Mouse (Mus musculus) heart, postnatal 14 days (tissue): ENCODE measurements around the gene Sh3pxd2b. TPM values are rescaled to one million over a fixed set of nuclear protein-coding genes. Genes with fewer than 3 reads are reported as not detected.

Experiments
- DNase-seq, 2 experiments: peaks; one replicate each; pipeline ENCODE4 v3.0.0; 2021 to 2022
- intact Hi-C: fragments of 180-260 bp; cut with DNase I; formaldehyde crosslinking; loops from one replicate; pipeline ENCODE4 v1.15.1; 2025
- total RNA-seq, 2 experiments: library from RNA; stranded (reverse); gene quantifications; 2 replicates each; pipeline ENCODE4 v1.2.3; 2021

Gene Sh3pxd2b
- total RNA-seq, 2 experiments from 2014 or later: 13.3 to 17.4 TPM

DNA sequence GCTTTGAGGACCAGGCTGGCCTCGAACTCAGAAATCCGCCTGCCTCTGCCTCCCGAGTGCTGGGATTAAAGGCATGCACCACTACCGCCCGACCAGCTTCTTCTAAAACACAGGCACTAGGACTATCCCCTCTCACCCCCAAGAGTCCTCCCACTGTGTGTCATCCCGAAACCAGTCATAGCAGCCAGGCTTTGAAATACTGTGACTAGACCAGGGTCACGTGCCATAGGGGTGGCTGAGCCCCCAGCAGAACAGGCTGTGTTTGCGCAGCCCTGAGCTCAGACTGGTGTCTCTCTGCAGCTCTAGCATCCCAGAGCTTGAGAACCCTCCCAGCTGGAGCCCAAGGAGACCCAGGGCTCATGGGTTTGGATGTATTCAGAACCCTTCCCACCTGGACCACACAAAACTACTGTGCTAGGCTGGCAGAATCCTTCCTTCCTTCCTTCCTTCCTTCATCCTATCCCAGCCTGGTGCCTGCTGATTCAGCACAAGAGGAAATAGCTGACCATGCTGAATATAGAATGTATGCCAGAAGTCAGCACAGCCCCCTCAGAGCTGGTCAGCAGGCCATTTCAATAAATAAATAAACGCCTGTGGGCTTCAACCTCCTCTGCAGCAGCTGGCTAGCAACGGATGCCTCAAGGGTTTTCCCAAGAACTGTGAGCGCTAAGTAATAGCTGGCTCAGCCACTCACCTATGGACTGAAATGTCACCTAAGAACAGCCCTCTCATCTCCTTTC is 62.4 kb downstream of the Sh3pxd2b start:
- intact Hi-C loops: no loop called here
- no peak for DNase-seq

DNA sequence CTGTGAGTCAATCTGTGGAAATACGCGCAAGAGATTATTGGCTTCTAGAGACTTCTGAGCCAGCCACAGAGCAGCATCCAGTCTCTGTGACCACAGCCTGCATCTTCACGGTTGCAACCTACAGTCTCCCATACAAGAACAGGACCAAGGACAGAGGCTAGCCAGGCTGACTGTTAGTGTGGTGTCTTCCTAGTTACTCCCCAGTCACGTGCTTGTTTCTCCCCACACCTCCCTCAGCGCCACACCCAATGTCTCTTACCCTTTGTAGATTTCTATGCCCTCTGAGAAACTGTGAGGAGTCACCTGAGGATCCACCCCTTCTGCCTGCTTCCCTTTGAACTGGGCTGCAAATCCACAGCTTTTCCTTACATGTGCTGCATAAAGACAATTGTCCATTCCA is 72.4 kb downstream of the Sh3pxd2b start:
- no peak for DNase-seq
- intact Hi-C loops: no loop called here

DNA sequence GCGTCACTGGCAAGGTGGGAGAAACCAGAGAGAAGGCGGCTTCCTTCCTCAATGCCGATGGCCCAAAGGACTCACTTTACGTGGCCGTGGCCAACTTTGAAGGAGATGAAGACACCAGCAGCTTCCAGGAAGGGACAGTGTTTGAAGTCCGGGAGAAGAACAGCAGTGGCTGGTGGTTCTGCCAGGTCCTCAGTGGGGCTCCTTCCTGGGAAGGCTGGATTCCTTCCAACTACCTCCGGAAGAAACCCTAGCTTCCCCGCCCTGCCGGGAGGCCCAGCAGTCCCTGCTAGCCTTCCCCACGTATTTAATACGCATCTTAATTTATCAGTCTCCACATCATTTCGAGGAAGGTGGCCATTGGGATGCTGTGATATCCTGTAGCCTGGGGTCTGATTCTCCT is 75.7 kb downstream of the Sh3pxd2b start:
- intact Hi-C loops: no loop called here
- DNase-seq: no peak

DNA sequence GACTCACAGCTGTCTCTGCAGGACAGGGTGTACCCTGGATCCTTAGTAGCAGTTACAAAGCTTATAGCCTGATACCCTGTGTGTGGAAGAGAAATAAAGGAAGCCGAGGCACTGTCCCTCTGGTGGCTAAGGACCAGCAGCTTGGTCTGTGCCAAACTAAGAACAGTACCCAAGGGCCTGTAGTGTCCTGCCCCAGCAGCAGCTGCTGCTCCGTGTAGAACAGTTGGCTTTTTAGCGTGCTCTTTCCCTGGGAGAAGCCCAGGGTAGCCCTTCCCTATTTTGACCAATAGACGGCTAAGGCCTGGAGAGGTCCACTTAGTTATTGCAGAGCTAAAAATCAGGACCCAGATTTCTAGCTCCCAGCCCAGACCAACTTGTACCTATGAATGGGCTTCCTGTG is 77.0 kb downstream of the Sh3pxd2b start:
- intact Hi-C loops: no loop called here
- DNase-seq: no peak

DNA sequence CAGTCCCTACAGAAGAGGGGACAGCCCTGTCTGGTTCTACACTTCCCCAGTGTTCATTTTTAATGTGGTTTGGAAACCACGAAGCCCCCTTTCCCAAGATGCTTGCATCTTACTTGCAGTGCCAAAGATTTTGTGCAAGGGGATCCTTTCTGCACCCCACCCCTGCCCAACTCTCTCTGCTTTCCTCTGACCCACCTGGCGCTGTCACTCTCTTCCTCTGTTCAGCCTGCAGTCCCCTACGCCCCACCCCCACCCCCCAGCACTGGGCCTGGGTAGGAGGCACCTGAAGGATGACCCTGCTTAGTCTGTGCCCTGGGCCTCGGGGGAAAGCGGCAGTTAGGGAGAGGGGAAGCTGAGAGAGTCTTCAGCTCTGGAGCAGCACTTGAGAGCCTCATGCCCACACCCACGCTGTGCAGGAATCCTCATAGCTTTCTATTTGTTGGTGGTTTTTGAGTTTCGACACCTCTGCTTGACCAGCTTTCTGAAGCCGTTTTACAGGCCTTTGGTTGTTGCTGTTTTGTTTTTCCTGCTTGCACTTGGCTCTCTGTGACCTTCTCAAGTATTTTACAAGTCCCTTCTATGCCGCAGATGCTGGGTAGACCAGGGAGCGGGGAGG is 77.5 kb downstream of the Sh3pxd2b start:
- DNase-seq: no peak
- intact Hi-C loops: no loop called here

GRCm38 (mm10) chr11:32427537-32427936 is 79.9 kb downstream of the Sh3pxd2b start:
- intact Hi-C loops: no loop called here
- DNase-seq: no peak

DNA sequence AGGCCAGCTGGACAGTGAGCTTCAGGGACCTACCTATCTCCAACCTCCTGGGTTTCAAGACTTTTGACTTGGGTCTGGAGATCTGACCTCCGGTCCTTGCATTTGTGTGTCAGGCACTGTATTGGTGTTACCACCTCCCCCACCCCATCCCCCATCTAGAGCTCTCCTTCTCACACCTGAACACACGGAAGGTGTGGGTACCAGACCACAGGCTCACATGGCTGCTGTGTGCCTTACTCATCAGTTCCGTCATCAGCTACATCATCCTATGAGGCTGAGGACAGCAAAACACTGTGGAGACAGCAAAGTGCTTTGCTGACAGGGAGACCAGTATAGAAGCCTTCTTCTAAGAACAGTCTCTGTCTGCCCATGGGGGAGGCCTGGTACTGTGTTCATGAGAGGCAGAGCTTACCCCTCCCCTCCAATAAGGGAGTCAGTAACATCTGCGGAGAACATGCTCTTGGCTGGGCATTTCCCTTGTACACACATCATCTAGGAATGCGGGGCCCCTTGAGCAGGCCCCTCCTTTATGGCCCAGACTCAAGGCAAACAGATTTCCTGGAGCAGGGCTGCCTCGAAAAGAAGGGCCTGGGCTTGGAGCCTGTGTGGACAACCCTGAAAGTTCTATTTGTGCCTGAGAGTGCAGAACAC is 87.9 kb downstream of the Sh3pxd2b start:
- intact Hi-C loops: loop anchor here (5.0 kb wide), 1 partner anchor 88 kb away; the partner anchor contains the start of gene Sh3pxd2b
- DNase-seq: peak; percentile 61 to 75

DNA sequence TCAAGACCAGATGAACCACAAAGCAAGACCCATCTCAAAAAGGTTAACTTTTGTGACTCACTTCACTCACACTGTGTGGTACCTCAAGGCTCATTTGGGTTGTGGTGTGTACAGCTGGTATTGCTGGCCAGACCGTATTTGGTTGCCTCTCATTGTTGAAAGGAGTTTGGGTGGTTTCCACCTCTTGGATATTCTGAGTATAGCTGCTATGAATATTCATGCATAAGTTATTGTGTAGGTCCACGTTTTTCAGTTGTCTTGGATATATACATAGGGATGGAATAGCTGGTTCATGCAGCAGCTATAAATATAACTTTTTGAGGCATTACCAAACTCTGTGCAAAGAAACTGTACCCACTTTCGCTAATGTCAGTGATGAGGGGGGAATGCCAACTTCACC is 95.0 kb downstream of the Sh3pxd2b start:
- intact Hi-C loops: no loop called here
- DNase-seq: no peak

DNA sequence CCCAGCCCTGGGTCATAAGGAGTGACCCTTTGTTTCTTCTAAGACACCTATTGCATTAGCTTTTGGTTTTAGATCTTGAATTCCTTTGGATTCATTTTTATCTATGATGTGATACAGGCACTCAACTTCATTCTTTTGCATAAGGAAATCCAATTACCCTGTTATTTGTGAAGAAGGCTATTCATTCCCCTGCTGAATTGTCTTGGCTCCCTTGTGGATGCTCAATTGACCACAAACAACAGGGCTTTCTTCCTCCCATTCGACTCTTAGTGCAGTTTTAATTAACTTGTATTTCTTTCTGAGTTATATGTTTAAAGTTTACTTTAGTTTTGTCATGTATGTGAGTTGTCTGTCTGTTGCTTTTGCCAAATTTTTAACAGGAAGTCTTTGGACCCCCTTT is 96.6 kb downstream of the Sh3pxd2b start:
- intact Hi-C loops: no loop called here
- no peak for DNase-seq

DNA sequence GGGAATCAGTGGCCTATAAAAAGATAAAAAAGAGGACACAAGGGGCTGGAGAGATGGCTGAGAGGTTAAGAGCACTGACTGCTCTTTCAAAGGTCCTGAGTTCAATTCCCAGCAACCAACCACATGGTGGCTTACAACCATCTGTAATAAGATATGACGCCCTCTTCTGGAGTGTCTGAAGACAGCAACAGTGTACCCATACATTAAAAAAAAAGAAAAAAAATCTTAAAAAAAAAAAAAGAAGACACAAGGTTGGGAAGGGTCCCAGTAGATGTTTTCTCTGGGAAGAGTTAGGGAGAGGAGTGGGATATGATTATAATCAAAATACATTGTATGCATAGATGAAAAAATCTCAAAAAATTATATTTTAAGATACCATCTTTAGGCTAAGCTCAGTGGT is 97.5 kb downstream of the Sh3pxd2b start:
- intact Hi-C loops: no loop called here
- no peak for DNase-seq

- intact Hi-C loops: no loop called here
- DNase-seq: no peak
These were observed 98.1 kb downstream of the Sh3pxd2b start for GRCm38 (mm10) chr11:32445637-32446226.

DNA sequence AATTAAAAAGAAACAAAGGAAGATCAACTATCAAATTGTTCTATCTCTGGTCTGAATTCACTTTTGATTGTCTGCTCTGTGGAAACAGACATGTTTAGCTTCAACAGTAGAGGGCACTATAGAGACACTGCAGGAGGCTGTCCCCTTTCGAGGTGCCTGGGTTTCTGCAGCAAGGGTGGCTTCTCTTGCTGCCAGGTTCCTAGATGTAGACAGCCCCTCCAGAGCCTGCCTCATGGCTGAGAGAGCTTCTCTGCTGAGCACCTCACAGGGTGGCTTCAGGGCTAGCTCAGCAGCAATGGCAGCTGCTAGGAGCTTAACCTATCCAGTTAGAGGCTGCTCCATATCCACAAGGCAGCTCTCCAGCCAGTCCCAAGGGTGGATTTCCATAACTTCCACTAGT is 102.6 kb downstream of the Sh3pxd2b start:
- intact Hi-C loops: loop anchor here (1.0 to 5.0 kb wide), 3 partner anchors 108 to 262 kb away; no protein-coding TSS in a partner anchor
- DNase-seq: peak; percentile 40 to 60

- intact Hi-C loops: loop anchor here (5.0 kb wide), 2 partner anchors 109 to 261 kb away; no protein-coding TSS in a partner anchor
These were observed 103.7 kb downstream of the Sh3pxd2b start for GRCm38 (mm10) chr11:32451306-32451705.

GRCm38 (mm10) chr11:32452745-32453144 is 105.1 kb downstream of the Sh3pxd2b start:
- intact Hi-C loops: loop anchor here (1.0 to 5.0 kb wide), 3 partner anchors 78 to 260 kb away; no protein-coding TSS in a partner anchor
- no peak for DNase-seq

More at GRCm38 (mm10) chr11:32451306-32451705, 103.7 kb downstream of the Sh3pxd2b start:
- no peak for DNase-seq

DNA sequence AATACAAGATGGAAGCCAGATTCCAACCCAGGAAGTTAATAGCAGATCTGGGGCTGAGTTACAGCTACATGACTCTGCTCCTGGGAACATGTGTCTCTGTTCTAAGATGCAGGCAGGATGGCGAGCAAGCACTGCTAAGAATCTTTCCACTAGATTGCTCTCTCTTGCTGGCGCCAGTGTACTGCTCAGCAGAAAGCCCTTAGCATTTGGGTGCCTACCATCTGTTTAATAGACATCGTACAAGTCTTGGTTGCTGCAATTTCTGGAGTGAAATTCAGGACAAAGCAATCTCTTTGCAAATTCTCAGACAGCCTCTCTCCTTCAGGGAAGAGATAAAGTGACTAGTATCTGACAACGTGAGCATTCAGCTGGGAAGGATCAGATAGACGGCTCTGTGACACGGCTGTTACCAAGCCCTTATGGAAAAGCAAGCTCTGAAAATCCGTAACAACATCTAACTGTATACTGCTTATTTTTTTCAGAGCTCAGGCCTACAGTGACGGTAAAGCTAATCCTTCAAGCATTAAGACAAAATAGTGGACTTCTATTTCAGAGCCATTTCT is 105.8 kb downstream of the Sh3pxd2b start:
- intact Hi-C loops: loop anchor here (5.0 kb wide), 2 partner anchors 111 to 259 kb away; no protein-coding TSS in a partner anchor
- no peak for DNase-seq

- DNase-seq: no peak
- intact Hi-C loops: loop anchor here (5.0 kb wide), 2 partner anchors 112 to 258 kb away; no protein-coding TSS in a partner anchor
These were observed 106.7 kb downstream of the Sh3pxd2b start for GRCm38 (mm10) chr11:32454231-32454799.

DNA sequence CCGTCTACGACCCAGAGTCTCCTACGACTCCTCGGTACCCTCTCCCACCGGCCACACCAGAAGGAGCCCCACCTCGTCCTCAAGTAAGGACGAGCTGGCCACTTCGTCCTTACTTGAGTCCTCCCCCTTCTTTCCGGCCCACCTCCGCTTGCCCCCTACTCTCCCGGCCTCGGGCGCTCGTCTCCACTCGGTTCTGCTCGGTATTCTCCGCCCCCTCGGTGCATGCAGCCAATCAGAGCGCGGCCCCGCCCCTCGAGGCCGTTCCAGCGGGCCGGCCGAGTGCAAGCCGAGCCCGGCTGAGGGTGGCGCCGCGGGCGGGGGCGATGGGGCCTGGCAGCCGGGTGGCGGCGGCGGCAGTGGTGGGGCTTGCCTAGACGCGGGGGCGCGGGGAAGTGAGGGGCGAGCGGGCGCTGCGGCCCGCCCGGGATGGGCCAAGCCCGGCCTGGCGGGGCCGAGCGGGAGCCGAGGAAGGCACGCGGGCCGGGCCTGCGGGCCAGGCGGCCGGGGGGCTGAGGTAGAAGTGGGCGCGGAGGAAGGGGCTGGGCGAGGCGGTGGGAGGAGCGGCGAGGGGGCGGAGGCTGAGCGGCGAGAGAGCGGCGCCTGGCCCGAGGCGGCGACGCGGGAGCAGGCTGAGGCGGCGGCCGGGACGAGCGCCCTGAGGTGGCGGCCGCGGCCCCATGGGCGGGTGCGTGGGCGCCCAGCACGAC is 107.3 kb downstream of the Sh3pxd2b start, which contains the start of gene Ubtd2:
Gene Ubtd2, plus strand, starts transcription at position 571 of the 707 bp plus-strand sequence.
- peak; percentile 99 for DNase-seq
- intact Hi-C loops: loop anchor here (5.0 kb wide), 3 partner anchors 37 to 257 kb away; no protein-coding TSS in a partner anchor

GRCm38 (mm10) chr11:32455507-32456141 is 108.0 kb downstream of the Sh3pxd2b start:
- peak in 1 of 2 experiments; percentile 41 for DNase-seq
- intact Hi-C loops: loop anchor here (5.0 kb wide), 1 partner anchor 37 kb away; no protein-coding TSS in a partner anchor

DNA sequence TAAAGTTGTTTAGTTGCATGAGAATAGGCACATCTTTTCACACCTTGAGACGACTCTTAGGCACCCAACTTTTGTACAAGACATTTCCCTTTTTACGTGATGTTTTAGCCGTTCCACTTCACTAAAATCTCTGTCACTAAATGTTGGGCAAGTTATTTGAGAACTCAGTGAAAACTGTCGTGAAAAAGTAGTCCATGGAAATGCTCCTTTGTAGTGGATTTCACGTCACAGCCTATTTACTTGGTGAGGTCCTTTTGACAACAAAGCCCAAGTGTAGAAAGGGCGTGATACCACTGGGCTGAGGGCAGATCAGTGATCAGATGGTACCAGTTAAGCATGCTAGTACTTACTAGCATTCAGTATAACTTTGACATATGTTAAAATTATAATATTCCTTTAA is 108.7 kb downstream of the Sh3pxd2b start:
- intact Hi-C loops: loop anchor here (5.0 kb wide), 1 partner anchor 36 kb away; no protein-coding TSS in a partner anchor
- DNase-seq: no peak
